Mouse (Mus musculus): ENCODE results near the gene Tmem151b.

Gene Tmem151b

GRCm38 (mm10) chr17:45563655-45564530, 14.4 kb upstream of the Tmem151b start, which contains the start of gene Slc35b2:
TSS of gene Slc35b2 (plus strand) at chr17:45563874.
- DNase-seq, result peak; percentile 91

- DNase-seq, result no peak
Observed at GRCm38 (mm10) chr17:45563216-45563615, 13.7 kb upstream of the Tmem151b start.

GRCm38 (mm10) chr17:45559732-45560525, 10.5 kb upstream of the Tmem151b start:
- peak; percentile 57 for DNase-seq

- no peak for DNase-seq
Observed at GRCm38 (mm10) chr17:45557998-45558862, 8.8 kb upstream of the Tmem151b start.

- DNase-seq, result no peak
Observed at GRCm38 (mm10) chr17:45557246-45557824, 7.9 kb upstream of the Tmem151b start.

- DNase-seq, result no peak
Observed at GRCm38 (mm10) chr17:45556514-45557245, 7.2 kb upstream of the Tmem151b start.

- no peak for DNase-seq
Observed at GRCm38 (mm10) chr17:45556107-45556489, 6.6 kb upstream of the Tmem151b start.

GRCm38 (mm10) chr17:45555452-45556106, 6.1 kb upstream of the Tmem151b start, which contains the start of gene Nfkbie:
TSS of gene Nfkbie (plus strand) at chr17:45555703.
- DNase-seq, result peak; percentile 93

GRCm38 (mm10) chr17:45554420-45554819, 4.9 kb upstream of the Tmem151b start:
- no peak for DNase-seq

GRCm38 (mm10) chr17:45553065-45553464, 3.6 kb upstream of the Tmem151b start:
- DNase-seq, result no peak

- peak; percentile 89 for DNase-seq
Observed at GRCm38 (mm10) chr17:45551816-45552451, 2.5 kb upstream of the Tmem151b start.

GRCm38 (mm10) chr17:45551249-45551796, 1.8 kb upstream of the Tmem151b start:
- no peak for DNase-seq

- peak; percentile 52 for DNase-seq
Observed at GRCm38 (mm10) chr17:45550253-45550652, 776 bp upstream of the Tmem151b start.

- DNase-seq, result peak; percentile 80
Observed at GRCm38 (mm10) chr17:45548541-45549512, 650 bp downstream of the Tmem151b start.

- peak; percentile 62 for DNase-seq
Observed at GRCm38 (mm10) chr17:45547461-45548190, 1.9 kb downstream of the Tmem151b start.

- peak; percentile 71 for DNase-seq
Observed at GRCm38 (mm10) chr17:45546941-45547340, 2.5 kb downstream of the Tmem151b start.

- peak; percentile 64 for DNase-seq
Observed at GRCm38 (mm10) chr17:45545278-45545961, 4.1 kb downstream of the Tmem151b start.

Data from cerebellum, adult 8-10 months (tissue).